Mouse (Mus musculus) hindbrain, postnatal 0 days (tissue): ENCODE measurements around the gene Erc2. TPM values are rescaled to one million over a fixed set of nuclear protein-coding genes. Genes with fewer than 3 reads are reported as not detected.

ENCODE experiments used
- ATAC-seq: fragments of 200-750 bp; cut with Nextera tagmentation; 2 replicates; pipeline ENCODE4 v1.8.0; 2017; ENCODE audit warnings: mild to moderate bottlenecking, moderate TSS enrichment, moderate library complexity
- DNase-seq: peaks from one replicate; pipeline ENCODE4 v3.0.0-alpha.2; 2015; ENCODE audit warnings: low spot score
- H3K27ac ChIP-seq: fragments of 300-500 bp; sonication (generic); 2 replicates; pipeline ENCODE4 v1.5.1; 2014; ENCODE audit warnings: mild to moderate bottlenecking
- H3K27me3 ChIP-seq: fragments of 300-500 bp; sonication (generic); 2 replicates; pipeline ENCODE4 v1.6.1; 2014; ENCODE audit warnings: low read length, mixed read lengths; ENCODE audit not compliant: insufficient read depth
- H3K36me3 ChIP-seq: fragments of 300-500 bp; sonication (generic); 2 replicates; pipeline ENCODE4 v1.6.1; 2014; ENCODE audit warnings: low read length, mixed read lengths; ENCODE audit not compliant: insufficient read depth
- H3K4me1 ChIP-seq: fragments of 300-500 bp; sonication (generic); 2 replicates; pipeline ENCODE4 v1.6.1; 2014; ENCODE audit warnings: antibody characterized with exemption, low read length, mixed read lengths; ENCODE audit not compliant: insufficient read depth
- H3K4me2 ChIP-seq: fragments of 300-500 bp; sonication (generic); 2 replicates; pipeline ENCODE4 v1.6.1; 2014; ENCODE audit warnings: low read depth, mild to moderate bottlenecking, low read length, moderate library complexity, mixed read lengths
- H3K4me3 ChIP-seq: fragments of 300-500 bp; sonication (generic); 2 replicates; pipeline ENCODE4 v1.5.1; 2014; ENCODE audit warnings: low read length
- H3K9ac ChIP-seq: fragments of 300-500 bp; sonication (generic); replicated peaks from 2 replicates; pipeline ENCODE4 v1.6.1; 2014; ENCODE audit warnings: mild to moderate bottlenecking, low read length, moderate library complexity, mixed read lengths
- H3K9me3 ChIP-seq: fragments of 300-500 bp; sonication (generic); 2 replicates; pipeline ENCODE4 v1.6.1; 2016; ENCODE audit warnings: low read length, mixed read lengths
- CTCF ChIP-seq: IDR thresholded peaks from 2 replicates; pipeline ENCODE4 v1.5.1; 2016; ENCODE audit warnings: antibody characterized with exemption, control low read depth, low read depth
- WGBS: fragments of 180-500 bp; shearing (Covaris S2); extraction: QIAGEN DNeasy Blood & Tissue Kit; methylation state at CpG from one replicate; pipeline ENCODE4 v1.1.7; 2014; 5-methylcytosine and 5-hydroxymethylcytosine counted together
- polyA plus RNA-seq: library from polyadenylated mRNA; unstranded; fragments of >200 nt; fragmentation: Nextera tagmentation; extraction: Ambion mirVana; gene quantifications from 2 replicates; pipeline ENCODE4 v1.2.1, GENCODE M21; 2015
- total RNA-seq: library from RNA; depleted of rRNA; stranded (reverse); fragments of >200 nt; gene quantifications from 2 replicates; pipeline ENCODE4 v1.2.3, GENCODE M21; 2014; rRNA removed

Erc2 gene
- total and polyA plus RNA-seq, 2 experiments from 2014 or later = 71.0 to 104 TPM

- no peak overlapping the region for H3K4me3 ChIP-seq
- H3K9ac ChIP-seq = no peak overlapping the region
- WGBS = 44% methylated on average over 1 of the region's 1 CpGs
- ATAC-seq (no peak), DNase-seq (no peak)
- H3K4me1 ChIP-seq = no peaks in the 10 kb centered on the region
- no peaks in the 10 kb centered on the region for H3K9me3 ChIP-seq
- no peak overlapping the region for H3K27ac ChIP-seq
- H3K4me2 ChIP-seq = no peak overlapping the region
- no peaks in the 10 kb centered on the region for H3K27me3 ChIP-seq
- TF ChIP-seq CTCF = no peak
- H3K36me3 ChIP-seq = no peaks in the 10 kb centered on the region; the same call in 1 of the 2 replicates
Measured at GRCm38 (mm10) chr14:28525566-28525965, 903.3 kb downstream of the Erc2 start.

Other genes with a start within 250 kb of the Erc2 start
- gene Fam208a, start 193.6 kb upstream of the Erc2 start, total RNA-seq = 24.7 and 27.1 TPM in 2 replicates
- 8.2 and 9.1 TPM in 2 replicates for gene Fam208a, start 193.6 kb upstream of the Erc2 start, polyA plus RNA-seq
- gene Ccdc66, start 114.0 kb upstream of the Erc2 start, total RNA-seq = 2.6 and 3.1 TPM in 2 replicates
- 5.6 and 9.2 TPM in 2 replicates for gene Ccdc66, start 114.0 kb upstream of the Erc2 start, polyA plus RNA-seq